Mouse (Mus musculus): ENCODE measurements at regions not wholly inside any gene's neighbourhood (a gene's known extent, or its start where the extent isn't known, plus 50 kb on each side); places are given as distances from the start of the nearest gene placed in this dataset.

- no peak for DNase-seq (ENCODE audit: low spot score in 2 of 2)
Observed at GRCm38 (mm10) chr13:16669281-16669680, 657.6 kb downstream of the Inhba start.

GRCm38 (mm10) chr13:16670047-16670733, 658.5 kb downstream of the Inhba start:
- DNase-seq (ENCODE audit: low spot score in 2 of 2) = no peak

- DNase-seq (ENCODE audit: low spot score in 2 of 2) = no peak
Observed at GRCm38 (mm10) chr13:16670736-16671135, 659.1 kb downstream of the Inhba start.

GRCm38 (mm10) chr13:16676873-16677272, 665.2 kb downstream of the Inhba start:
- no peak for DNase-seq (ENCODE audit: low spot score in 2 of 2)

GRCm38 (mm10) chr13:16678246-16679024, 666.8 kb downstream of the Inhba start:
- no peak for DNase-seq (ENCODE audit: low spot score in 2 of 2)

GRCm38 (mm10) chr13:16694201-16694600, 682.5 kb downstream of the Inhba start:
- DNase-seq (ENCODE audit: low spot score in 2 of 2) = no peak

- no peak for DNase-seq (ENCODE audit: low spot score in 2 of 2)
Observed at GRCm38 (mm10) chr13:16700934-16701333, 689.3 kb downstream of the Inhba start.

GRCm38 (mm10) chr13:16702138-16702537, 690.5 kb downstream of the Inhba start:
- DNase-seq (ENCODE audit: low spot score in 2 of 2) = no peak

GRCm38 (mm10) chr13:16705217-16706104, 693.8 kb downstream of the Inhba start:
- DNase-seq (ENCODE audit: low spot score in 2 of 2) = no peak

GRCm38 (mm10) chr13:16706105-16706442, 694.4 kb downstream of the Inhba start:
- no peak for DNase-seq (ENCODE audit: low spot score in 2 of 2)

- no peak for DNase-seq (ENCODE audit: low spot score in 2 of 2)
Observed at GRCm38 (mm10) chr13:16715296-16715960, 703.8 kb downstream of the Inhba start.

- DNase-seq (ENCODE audit: low spot score in 2 of 2) = no peak
Observed at GRCm38 (mm10) chr13:16716340-16716739, 704.7 kb downstream of the Inhba start.

GRCm38 (mm10) chr13:16716796-16717749, 705.4 kb downstream of the Inhba start:
- DNase-seq (ENCODE audit: low spot score in 2 of 2) = no peak

GRCm38 (mm10) chr13:16720090-16720489, 708.4 kb downstream of the Inhba start:
- DNase-seq (ENCODE audit: low spot score in 2 of 2) = no peak

GRCm38 (mm10) chr13:16725350-16725749, 713.7 kb downstream of the Inhba start:
- DNase-seq (ENCODE audit: low spot score in 2 of 2) = no peak

GRCm38 (mm10) chr13:16738313-16738712, 726.7 kb downstream of the Inhba start:
- no peak for DNase-seq (ENCODE audit: low spot score in 2 of 2)

GRCm38 (mm10) chr13:16739563-16739962, 727.9 kb downstream of the Inhba start:
- DNase-seq (ENCODE audit: low spot score in 2 of 2) = no peak

GRCm38 (mm10) chr13:16744237-16744636, 732.6 kb downstream of the Inhba start:
- DNase-seq (ENCODE audit: low spot score in 2 of 2) = no peak

GRCm38 (mm10) chr13:16745644-16746043, 734.0 kb downstream of the Inhba start:
- DNase-seq (ENCODE audit: low spot score in 2 of 2) = no peak

GRCm38 (mm10) chr13:16746451-16746850, 734.8 kb downstream of the Inhba start:
- DNase-seq (ENCODE audit: low spot score in 2 of 2) = no peak

GRCm38 (mm10) chr13:16756264-16756663, 744.6 kb downstream of the Inhba start:
- DNase-seq (ENCODE audit: low spot score in 2 of 2) = no peak

All from natural killer cell, adult 2 months (primary cell).